Mouse (Mus musculus): Measurements from ENCODE around the gene Sirt6. TPM values are rescaled to one million over a fixed set of nuclear protein-coding genes. Genes with fewer than 3 reads are reported as not detected.

The Sirt6 gene
- polyA plus RNA-seq, 1 experiment: 81.9 TPM

GRCm38 (mm10) chr10:81638101-81638500 is 10.5 kb upstream of the Sirt6 start:
- 79% methylated on average over 6 of the region's 6 CpGs for WGBS
- DNase-seq: no peak
- no peak for TF ChIP-seq CTCF (IDR thresholded peaks at IDR 0.05; ENCODE audit: borderline replicate concordance, control insufficient read depth, extremely low read depth, insufficient read depth, low read length, poor library complexity)
- no peak for TF ChIP-seq POLR2A (IDR thresholded peaks at IDR 0.05; ENCODE audit: control insufficient read depth, extremely low read depth, insufficient read depth, low read length, poor library complexity)
- Histone ChIP-seq H3K27ac (ENCODE audit: control insufficient read depth, insufficient read depth, low read length) (no peak overlapping the region), H3K4me1 (replicated peaks; ENCODE audit: control insufficient read depth, insufficient read depth, low read length) (peaks cover 18% of the 10 kb centered on the region), H3K4me3 (ENCODE audit: control insufficient read depth, insufficient read depth, low read length) (no peak overlapping the region), H3K27me3 (ENCODE audit: control insufficient read depth, insufficient read depth, low read length) (no peaks in the 10 kb centered on the region), H3K36me3 (ENCODE audit: control insufficient read depth, insufficient read depth, low read length) (no peaks in the 10 kb centered on the region)

- no peak for TF ChIP-seq CTCF (IDR thresholded peaks at IDR 0.05; ENCODE audit: borderline replicate concordance, control insufficient read depth, extremely low read depth, insufficient read depth, low read length, poor library complexity)
- peaks cover 11% of the 10 kb centered on the region for H3K4me1 ChIP-seq (replicated peaks; ENCODE audit: control insufficient read depth, insufficient read depth, low read length)
- 47% methylated on average over 8 of the region's 8 CpGs for WGBS
- DNase-seq: no peak
- no peaks in the 10 kb centered on the region for H3K36me3 ChIP-seq (ENCODE audit: control insufficient read depth, insufficient read depth, low read length)
- H3K27ac ChIP-seq (ENCODE audit: control insufficient read depth, insufficient read depth, low read length): no peak overlapping the region
- no peaks in the 10 kb centered on the region for H3K27me3 ChIP-seq (ENCODE audit: control insufficient read depth, insufficient read depth, low read length)
- no peak overlapping the region for H3K4me3 ChIP-seq (ENCODE audit: control insufficient read depth, insufficient read depth, low read length)
Measured at GRCm38 (mm10) chr10:81636338-81636737, 8.7 kb upstream of the Sirt6 start.

- H3K27me3 ChIP-seq (ENCODE audit: control insufficient read depth, insufficient read depth, low read length): no peaks in the 10 kb centered on the region
- DNase-seq: peak; percentile 88
- TF ChIP-seq CTCF (IDR thresholded peaks at IDR 0.05; ENCODE audit: borderline replicate concordance, control insufficient read depth, extremely low read depth, insufficient read depth, low read length, poor library complexity) (0 out of 2 replicates have a peak, but pooled peaks have one; percentile 20), POLR2A (IDR thresholded peaks at IDR 0.05; ENCODE audit: control insufficient read depth, extremely low read depth, insufficient read depth, low read length, poor library complexity) (no peak)
- no peaks in the 10 kb centered on the region for H3K36me3 ChIP-seq (ENCODE audit: control insufficient read depth, insufficient read depth, low read length)
- peaks cover 11% of the 10 kb centered on the region for H3K4me1 ChIP-seq (replicated peaks; ENCODE audit: control insufficient read depth, insufficient read depth, low read length)
- H3K4me3 ChIP-seq (ENCODE audit: control insufficient read depth, insufficient read depth, low read length): 0 out of 2 replicates have a peak overlapping the region, but pooled peaks have one; percentile 1
- no peak overlapping the region for H3K27ac ChIP-seq (ENCODE audit: control insufficient read depth, insufficient read depth, low read length)
- WGBS: 8% methylated on average over 37 of the region's 37 CpGs
Measured at GRCm38 (mm10) chr10:81633253-81634099, 5.9 kb upstream of the Sirt6 start.

- WGBS: 91% methylated on average over 16 of the region's 16 CpGs
- no peaks in the 10 kb centered on the region for H3K36me3 ChIP-seq (ENCODE audit: control insufficient read depth, insufficient read depth, low read length)
- DNase-seq: no peak
- no peaks in the 10 kb centered on the region for H3K27me3 ChIP-seq (ENCODE audit: control insufficient read depth, insufficient read depth, low read length)
- H3K4me1 ChIP-seq (replicated peaks; ENCODE audit: control insufficient read depth, insufficient read depth, low read length): peaks cover 20% of the 10 kb centered on the region
- no peak for TF ChIP-seq POLR2A (IDR thresholded peaks at IDR 0.05; ENCODE audit: control insufficient read depth, extremely low read depth, insufficient read depth, low read length, poor library complexity)
- no peak for TF ChIP-seq CTCF (IDR thresholded peaks at IDR 0.05; ENCODE audit: borderline replicate concordance, control insufficient read depth, extremely low read depth, insufficient read depth, low read length, poor library complexity)
- peak within 1 kb of the TSS; percentile 77 for H3K27ac ChIP-seq (ENCODE audit: control insufficient read depth, insufficient read depth, low read length)
- H3K4me3 ChIP-seq (ENCODE audit: control insufficient read depth, insufficient read depth, low read length): peak within 1 kb of the TSS; percentile 81
Measured at GRCm38 (mm10) chr10:81628390-81628789, 793 bp upstream of the Sirt6 start, which contains the start of gene Ankrd24. Gene Ankrd24 (plus strand): TSS chr10:81628540.

- Histone ChIP-seq H3K27me3 (ENCODE audit: control insufficient read depth, insufficient read depth, low read length) (no peaks in the 10 kb centered on the region), H3K4me3 (ENCODE audit: control insufficient read depth, insufficient read depth, low read length) (peak overlapping the region; percentile 81), H3K4me1 (replicated peaks; ENCODE audit: control insufficient read depth, insufficient read depth, low read length) (peaks cover 17% of the 10 kb centered on the region), H3K27ac (ENCODE audit: control insufficient read depth, insufficient read depth, low read length) (peak overlapping the region; percentile 77), H3K36me3 (ENCODE audit: control insufficient read depth, insufficient read depth, low read length) (no peaks in the 10 kb centered on the region)
- DNase-seq: no peak
- WGBS: 36% methylated on average over 7 of the region's 7 CpGs
- TF ChIP-seq POLR2A (IDR thresholded peaks at IDR 0.05; ENCODE audit: control insufficient read depth, extremely low read depth, insufficient read depth, low read length, poor library complexity) (no peak), CTCF (IDR thresholded peaks at IDR 0.05; ENCODE audit: borderline replicate concordance, control insufficient read depth, extremely low read depth, insufficient read depth, low read length, poor library complexity) (no peak)
Measured at GRCm38 (mm10) chr10:81627836-81628220, 231 bp upstream of the Sirt6 start.

GRCm38 (mm10) chr10:81626101-81626993 is 1.2 kb downstream of the Sirt6 start:
- WGBS: 93% methylated on average over 22 of the region's 22 CpGs
- Histone ChIP-seq H3K4me1 (replicated peaks; ENCODE audit: control insufficient read depth, insufficient read depth, low read length) (peaks cover 17% of the 10 kb centered on the region), H3K4me3 (ENCODE audit: control insufficient read depth, insufficient read depth, low read length) (peak overlapping the region; percentile 81), H3K27me3 (ENCODE audit: control insufficient read depth, insufficient read depth, low read length) (no peaks in the 10 kb centered on the region), H3K36me3 (ENCODE audit: control insufficient read depth, insufficient read depth, low read length) (0 out of 2 replicates have a peak, but pooled peaks cover 4% of the 10 kb centered on the region), H3K27ac (ENCODE audit: control insufficient read depth, insufficient read depth, low read length) (no peak overlapping the region; the same call in 1 of the 2 replicates)
- no peak for TF ChIP-seq CTCF (IDR thresholded peaks at IDR 0.05; ENCODE audit: borderline replicate concordance, control insufficient read depth, extremely low read depth, insufficient read depth, low read length, poor library complexity)
- DNase-seq: no peak

All from thymus, adult 2 months (tissue).